Mouse (Mus musculus) forebrain, embryonic 11.5 days (tissue): ENCODE measurements around the gene Foxp1. TPM values are rescaled to one million over a fixed set of nuclear protein-coding genes. Genes with fewer than 3 reads are reported as not detected.

Source experiments
- ATAC-seq: fragments of 200-750 bp; cut with Nextera tagmentation; replicated peaks from 2 replicates; pipeline ENCODE4 v1.8.0; 2017; ENCODE audit warnings: moderate TSS enrichment; ENCODE audit not compliant: low FRiP score
- DNase-seq: peaks from one replicate; pipeline ENCODE4 v3.0.0-alpha.2; 2017; ENCODE audit warnings: low spot score
- H3K27ac ChIP-seq: fragments of 300-500 bp; sonication (generic); 2 replicates; pipeline ENCODE4 v1.5.1; 2014; ENCODE audit warnings: low read depth, low read length
- H3K27me3 ChIP-seq: fragments of 300-500 bp; sonication (generic); 2 replicates; pipeline ENCODE4 v1.6.1; 2014; ENCODE audit warnings: mild to moderate bottlenecking, low read length, mixed read lengths; ENCODE audit not compliant: control insufficient read depth, insufficient read depth
- H3K36me3 ChIP-seq: fragments of 300-500 bp; sonication (generic); 2 replicates; pipeline ENCODE4 v1.6.1; 2014; ENCODE audit warnings: mild to moderate bottlenecking, low read length, moderate library complexity, mixed read lengths; ENCODE audit not compliant: control insufficient read depth, insufficient read depth
- H3K4me1 ChIP-seq: fragments of 300-500 bp; sonication (generic); replicated peaks from 2 replicates; pipeline ENCODE4 v1.6.1; 2014; ENCODE audit warnings: low read length, mixed read lengths; ENCODE audit not compliant: control insufficient read depth, insufficient read depth
- H3K4me2 ChIP-seq: fragments of 300-500 bp; sonication (generic); 2 replicates; pipeline ENCODE4 v1.6.1; 2014; ENCODE audit warnings: low read depth, mild to moderate bottlenecking, low read length, moderate library complexity, mixed read lengths; ENCODE audit not compliant: severe bottlenecking
- H3K4me3 ChIP-seq: fragments of 300-500 bp; sonication (generic); 2 replicates; pipeline ENCODE4 v1.5.1; 2014; ENCODE audit warnings: low read depth, low read length
- H3K9ac ChIP-seq: fragments of 300-500 bp; sonication (generic); 2 replicates; pipeline ENCODE4 v1.6.1; 2014; ENCODE audit warnings: low read length
- H3K9me3 ChIP-seq: fragments of 300-500 bp; sonication (generic); 2 replicates; pipeline ENCODE4 v1.6.1; 2016; ENCODE audit warnings: low read length, mixed read lengths; ENCODE audit not compliant: control insufficient read depth
- WGBS: fragments of 180-500 bp; shearing (Covaris S2); extraction: QIAGEN DNeasy Blood & Tissue Kit; methylation state at CpG from one replicate; pipeline ENCODE4 v1.1.7; 2014; 5-methylcytosine and 5-hydroxymethylcytosine counted together
- polyA plus RNA-seq: library from polyadenylated mRNA; unstranded; fragments of >200 nt; fragmentation: Nextera tagmentation; extraction: Ambion mirVana; gene quantifications from 2 replicates; pipeline ENCODE4 v1.2.1, GENCODE M21; 2014

The Foxp1 gene
- polyA plus RNA-seq, 1 experiment from 2014 or later, result 91.5 TPM

- no peaks in the 10 kb centered on the region for H3K27me3 ChIP-seq
- H3K27ac ChIP-seq, result no peak overlapping the region
- H3K36me3 ChIP-seq, result no peaks in the 10 kb centered on the region
- no peak overlapping the region for H3K4me2 ChIP-seq
- 0 out of 2 replicates have a peak, but pooled peaks cover 2% of the 10 kb centered on the region for H3K4me1 ChIP-seq
- no peak overlapping the region for H3K9ac ChIP-seq
- DNase-seq, result no peak
- ATAC-seq, result no peak
- no peaks in the 10 kb centered on the region for H3K9me3 ChIP-seq
- 92% methylated on average over 5 of the region's 5 CpGs for WGBS
- no peak overlapping the region for H3K4me3 ChIP-seq
Observed at GRCm38 (mm10) chr6:99221147-99221546, 301.4 kb downstream of the Foxp1 start.

GRCm38 (mm10) chr6:99220472-99220871 lies 302.0 kb downstream of the Foxp1 start:
- H3K9me3 ChIP-seq, result no peaks in the 10 kb centered on the region
- ATAC-seq, result no peak
- no peak overlapping the region for H3K9ac ChIP-seq
- H3K27me3 ChIP-seq, result no peaks in the 10 kb centered on the region
- 97% methylated on average over 3 of the region's 3 CpGs for WGBS
- no peaks in the 10 kb centered on the region for H3K36me3 ChIP-seq
- no peak overlapping the region for H3K4me2 ChIP-seq
- no peak for DNase-seq
- H3K27ac ChIP-seq, result no peak overlapping the region
- H3K4me1 ChIP-seq, result 0 out of 2 replicates have a peak, but pooled peaks cover 2% of the 10 kb centered on the region
- H3K4me3 ChIP-seq, result no peak overlapping the region

GRCm38 (mm10) chr6:99217846-99218245 lies 304.7 kb downstream of the Foxp1 start:
- no peaks in the 10 kb centered on the region for H3K27me3 ChIP-seq
- H3K4me3 ChIP-seq, result no peak overlapping the region
- H3K27ac ChIP-seq, result no peak overlapping the region
- no peak overlapping the region for H3K9ac ChIP-seq
- no peaks in the 10 kb centered on the region for H3K36me3 ChIP-seq
- H3K9me3 ChIP-seq, result no peaks in the 10 kb centered on the region
- DNase-seq (no peak), ATAC-seq (no peak)
- 83% methylated on average over 2 of the region's 2 CpGs for WGBS
- 0 out of 2 replicates have a peak, but pooled peaks cover 2% of the 10 kb centered on the region for H3K4me1 ChIP-seq
- H3K4me2 ChIP-seq, result no peak overlapping the region

- no peak overlapping the region for H3K27ac ChIP-seq
- no peak overlapping the region for H3K4me3 ChIP-seq
- no peaks in the 10 kb centered on the region for H3K9me3 ChIP-seq
- H3K4me2 ChIP-seq, result no peak overlapping the region
- H3K4me1 ChIP-seq, result 0 out of 2 replicates have a peak, but pooled peaks cover 2% of the 10 kb centered on the region
- ATAC-seq (no peak), DNase-seq (no peak)
- H3K9ac ChIP-seq, result no peak overlapping the region
- no peaks in the 10 kb centered on the region for H3K27me3 ChIP-seq
- no peaks in the 10 kb centered on the region for H3K36me3 ChIP-seq
- WGBS, result 80% methylated on average over 7 of the region's 7 CpGs
Observed at GRCm38 (mm10) chr6:99217155-99217554, 305.4 kb downstream of the Foxp1 start.

GRCm38 (mm10) chr6:99212461-99212860 lies 310.1 kb downstream of the Foxp1 start:
- WGBS, result 90% methylated on average over 4 of the region's 4 CpGs

GRCm38 (mm10) chr6:99211663-99212333 lies 310.7 kb downstream of the Foxp1 start:
- Histone ChIP-seq H3K9ac (no peak overlapping the region), H3K4me2 (no peak overlapping the region), H3K4me3 (no peak overlapping the region), H3K27ac (no peak overlapping the region), H3K9me3 (no peaks in the 10 kb centered on the region), H3K4me1 (peaks cover 5% of the 10 kb centered on the region; the same call in 1 of the 2 replicates), H3K36me3 (no peaks in the 10 kb centered on the region), H3K27me3 (no peaks in the 10 kb centered on the region)
- DNase-seq (no peak), ATAC-seq (no peak)
- 82% methylated on average over 5 of the region's 5 CpGs for WGBS

More at GRCm38 (mm10) chr6:99212461-99212860, 310.1 kb downstream of the Foxp1 start:
- Histone ChIP-seq H3K9ac (no peak overlapping the region), H3K27ac (no peak overlapping the region), H3K36me3 (no peaks in the 10 kb centered on the region), H3K27me3 (no peaks in the 10 kb centered on the region), H3K4me3 (no peak overlapping the region), H3K4me1 (0 out of 2 replicates have a peak, but pooled peaks cover 2% of the 10 kb centered on the region), H3K4me2 (no peak overlapping the region), H3K9me3 (no peaks in the 10 kb centered on the region)
- ATAC-seq, result no peak
- DNase-seq, result no peak

GRCm38 (mm10) chr6:99210161-99210560 lies 312.4 kb downstream of the Foxp1 start:
- H3K4me2 ChIP-seq, result no peak overlapping the region
- peaks cover 12% of the 10 kb centered on the region; the same call in 1 of the 2 replicates for H3K4me1 ChIP-seq
- ATAC-seq (no peak), DNase-seq (no peak)
- no peak overlapping the region for H3K27ac ChIP-seq
- no peak overlapping the region for H3K9ac ChIP-seq
- H3K9me3 ChIP-seq, result no peaks in the 10 kb centered on the region
- no peaks in the 10 kb centered on the region for H3K27me3 ChIP-seq
- H3K36me3 ChIP-seq, result no peaks in the 10 kb centered on the region
- 80% methylated on average over 7 of the region's 7 CpGs for WGBS
- H3K4me3 ChIP-seq, result no peak overlapping the region

- no peak overlapping the region for H3K4me3 ChIP-seq
- ATAC-seq (no peak), DNase-seq (no peak)
- no peak overlapping the region for H3K4me2 ChIP-seq
- WGBS, result 61% methylated on average over 6 of the region's 6 CpGs
- peaks cover 29% of the 10 kb centered on the region; the same call in 1 of the 2 replicates for H3K4me1 ChIP-seq
- H3K9ac ChIP-seq, result no peak overlapping the region
- no peaks in the 10 kb centered on the region for H3K9me3 ChIP-seq
- no peaks in the 10 kb centered on the region for H3K36me3 ChIP-seq
- no peaks in the 10 kb centered on the region for H3K27me3 ChIP-seq
- H3K27ac ChIP-seq, result no peak overlapping the region
Observed at GRCm38 (mm10) chr6:99207226-99207885, 315.2 kb downstream of the Foxp1 start.
